ENCODE assay signal across 9 mouse cellular contexts in the genomic region with DNA sequence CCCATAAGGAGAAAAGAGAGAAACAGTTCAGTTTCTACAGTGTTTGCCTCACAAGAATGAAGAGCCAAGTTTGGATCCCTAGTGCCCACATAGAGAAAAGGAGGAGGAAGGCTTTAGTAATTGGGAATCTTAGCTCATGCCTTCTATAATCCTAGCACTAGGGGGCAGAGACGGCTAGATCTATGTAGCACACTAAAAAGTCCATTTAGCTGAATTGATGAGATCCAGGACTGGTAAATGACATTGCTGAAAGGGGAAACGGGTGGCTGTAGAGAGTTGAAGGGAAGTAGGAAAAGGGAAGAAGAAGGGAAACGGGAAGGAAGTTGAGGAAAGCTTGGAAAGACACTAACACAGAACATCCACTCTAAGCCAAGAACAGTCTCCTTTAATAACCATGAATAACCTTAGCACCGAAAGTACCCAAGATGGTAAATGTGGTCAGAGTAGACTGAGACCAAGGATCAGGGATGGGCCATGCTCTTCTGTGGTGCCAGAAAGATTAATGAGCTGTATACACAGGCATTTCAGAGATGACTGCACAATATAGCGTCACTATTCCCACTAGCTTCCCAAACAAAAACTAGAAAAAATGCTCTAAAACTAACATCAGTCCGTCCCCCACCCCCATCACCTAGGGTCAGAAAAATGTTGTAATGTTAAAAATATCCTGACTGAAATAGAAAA.
DNase-seq lines count a peak whose midpoint lies in the region; ATAC-seq and TF ChIP-seq lines count a peak whose summit lies in the region.
"Had no signal": no experiment of that assay in that cellular context is flagged by ENCODE, and none has a peak within 500 bp of the region (broad histone marks: within the 10 kb centered on the region; RNA-seq: fewer than 3 reads in every experiment).

No protein-coding gene starts in this region.

- H3K4me2 ChIP-seq in limb, embryonic 11.5 days (ENCODE audit: low read depth, severe bottlenecking), result no peak overlapping the region
- H3K4me2 ChIP-seq in forebrain, embryonic 13.5 days, result no peak overlapping the region
- no peak overlapping the region for H3K4me2 ChIP-seq in intestine, postnatal 0 days (replicated peaks; ENCODE audit: low read depth)
- H3K4me2 ChIP-seq: heart, embryonic 13.5 days had no signal

- H3K36me3 ChIP-seq in limb, embryonic 11.5 days (ENCODE audit: control insufficient read depth, insufficient read depth, low read length), result no peaks in the 10 kb centered on the region
- no peaks in the 10 kb centered on the region for H3K36me3 ChIP-seq in limb, embryonic 10.5 days
- no peaks in the 10 kb centered on the region for H3K36me3 ChIP-seq in forebrain, embryonic 13.5 days (ENCODE audit: poor library complexity, severe bottlenecking)
- no peaks in the 10 kb centered on the region for H3K36me3 ChIP-seq in intestine, postnatal 0 days (ENCODE audit: control insufficient read depth, insufficient read depth)
- H3K36me3 ChIP-seq: heart, embryonic 13.5 days had no signal

- H3K9ac ChIP-seq in limb, embryonic 11.5 days (ENCODE audit: low read length), result no peak overlapping the region
- no peak overlapping the region for H3K9ac ChIP-seq in forebrain, embryonic 13.5 days
- no peak overlapping the region for H3K9ac ChIP-seq in intestine, postnatal 0 days (ENCODE audit: low read depth, low read length)
- H3K9ac ChIP-seq: heart, embryonic 13.5 days had no signal

- no peaks in the 10 kb centered on the region for H3K4me1 ChIP-seq in limb, embryonic 11.5 days (ENCODE audit: control insufficient read depth, insufficient read depth, low read length)
- no peaks in the 10 kb centered on the region for H3K4me1 ChIP-seq in limb, embryonic 10.5 days
- no peaks in the 10 kb centered on the region for H3K4me1 ChIP-seq in forebrain, embryonic 13.5 days
- no peaks in the 10 kb centered on the region for H3K4me1 ChIP-seq in intestine, postnatal 0 days (replicated peaks; ENCODE audit: control insufficient read depth, insufficient read depth, low read length)

- ATAC-seq in limb, embryonic 11.5 days (ENCODE audit: insufficient number of reproducible peaks, low FRiP score, low TSS enrichment, low read depth), result no peak
- peak; percentile 78 for ATAC-seq in forebrain, embryonic 13.5 days
- ATAC-seq in intestine, postnatal 0 days, result no peak

- no peak overlapping the region for H3K4me3 ChIP-seq in limb, embryonic 11.5 days (ENCODE audit: low read depth, low read length)
- H3K4me3 ChIP-seq in limb, embryonic 10.5 days, result no peak overlapping the region
- no peak overlapping the region for H3K4me3 ChIP-seq in forebrain, embryonic 13.5 days
- no peak overlapping the region for H3K4me3 ChIP-seq in intestine, postnatal 0 days (ENCODE audit: low read depth, low read length)
- H3K4me3 ChIP-seq: heart, embryonic 13.5 days had no signal

- peak; percentile 87 for TF ChIP-seq CTCF in intestine, postnatal 0 days (IDR thresholded peaks at IDR 0.05; ENCODE audit: low read depth)

- intact Hi-C loops in left cerebral cortex, postnatal 25 days (cut with DNase I), result loop anchor here (1.0 to 10.0 kb wide), 4 partner anchors 117 to 1689 kb away; no protein-coding TSS in a partner anchor

- peak; percentile 20 for DNase-seq in limb, embryonic 11.5 days (ENCODE audit: low spot score)
- DNase-seq in limb, embryonic 10.5 days (ENCODE audit: low spot score), result no peak
- DNase-seq in adrenal gland, postnatal 10 days, result peak; percentile 48
- peak; percentile 71 to 91 for DNase-seq in left cerebral cortex, postnatal 25 days (ENCODE audit: low spot score in 2 of 2)
- DNase-seq in right cerebral cortex, postnatal 14 days, result peak; percentile 12
- no peak for DNase-seq in spleen, postnatal 4 days (ENCODE audit: low spot score in 2 of 2)

- H3K9me3 ChIP-seq in limb, embryonic 11.5 days (ENCODE audit: control insufficient read depth, low read length), result no peaks in the 10 kb centered on the region
- no peaks in the 10 kb centered on the region for H3K9me3 ChIP-seq in limb, embryonic 10.5 days (replicated peaks)
- H3K9me3 ChIP-seq in forebrain, embryonic 13.5 days (replicated peaks), result no peaks in the 10 kb centered on the region
- H3K9me3 ChIP-seq in intestine, postnatal 0 days (ENCODE audit: control insufficient read depth), result no peaks in the 10 kb centered on the region
- H3K9me3 ChIP-seq: heart, embryonic 13.5 days had no signal

- H3K27me3 ChIP-seq in limb, embryonic 11.5 days (ENCODE audit: control insufficient read depth, insufficient read depth, low read length), result no peaks in the 10 kb centered on the region
- no peaks in the 10 kb centered on the region for H3K27me3 ChIP-seq in limb, embryonic 10.5 days (ENCODE audit: low read depth, poor library complexity, severe bottlenecking)
- H3K27me3 ChIP-seq in forebrain, embryonic 13.5 days, result no peaks in the 10 kb centered on the region
- no peaks in the 10 kb centered on the region for H3K27me3 ChIP-seq in intestine, postnatal 0 days (replicated peaks; ENCODE audit: control insufficient read depth, insufficient read depth, low read length)
- H3K27me3 ChIP-seq: heart, embryonic 13.5 days had no signal

- WGBS in limb, embryonic 11.5 days, result 57% methylated on average over 6 of the region's 6 CpGs
- 65% methylated on average over 6 of the region's 6 CpGs for WGBS in limb, embryonic 10.5 days
- 62% methylated on average over 6 of the region's 6 CpGs for WGBS in forebrain, embryonic 13.5 days
- WGBS in intestine, postnatal 0 days, result 47% methylated on average over 6 of the region's 6 CpGs

- H3K27ac ChIP-seq in limb, embryonic 11.5 days (replicated peaks; ENCODE audit: low read depth, low read length), result no peak overlapping the region
- H3K27ac ChIP-seq in limb, embryonic 10.5 days, result no peak overlapping the region
- no peak overlapping the region for H3K27ac ChIP-seq in forebrain, embryonic 13.5 days
- no peak overlapping the region for H3K27ac ChIP-seq in intestine, postnatal 0 days (ENCODE audit: low read depth, low read length)
- H3K27ac ChIP-seq: heart, embryonic 13.5 days had no signal

Comparison
In these comparisons a context has a peak if more than half of its experiments do, and no peak if none do; other contexts are left out.
1. DNase-seq: peak in limb, embryonic 11.5 days (single experiment), adrenal gland, postnatal 10 days (single experiment), left cerebral cortex, postnatal 25 days (2 of 2) and right cerebral cortex, postnatal 14 days (single experiment); none in limb, embryonic 10.5 days (single experiment) and spleen, postnatal 4 days (0 of 2).